22 mouse cellular contexts compared by ENCODE assay signal in genomic region chr15:27672259-27672658, GRCm38 (mm10). TPM values are rescaled to one million over a fixed set of nuclear protein-coding genes. Genes with fewer than 3 reads are reported as not detected.
DNase-seq lines count a peak whose midpoint lies in the region; ATAC-seq and TF ChIP-seq lines count a peak whose summit lies in the region.
"Had no signal": no experiment of that assay in that cellular context is flagged by ENCODE, and none has a peak within 500 bp of the region (broad histone marks: within the 10 kb centered on the region; RNA-seq: fewer than 3 reads in every experiment).

No protein-coding gene starts in this region.

- TF ChIP-seq POLR2A in MEL (IDR thresholded peaks at IDR 0.05; ENCODE audit: control insufficient read depth in 1 of 2, insufficient read depth in 1 of 2, low read depth in 1 of 2, low read length in 2 of 2, poor library complexity in 1 of 2) = no peak
- no peak for TF ChIP-seq POLR2A in bone marrow macrophage, adult 2 months (IDR thresholded peaks at IDR 0.05; ENCODE audit: borderline replicate concordance, low read depth, low read length)

- TF ChIP-seq RAD21 in MEL (IDR thresholded peaks at IDR 0.05; ENCODE audit: low read depth, low read length) = no peak

- H3K27ac ChIP-seq in forebrain, embryonic 10.5 days = peak overlapping the region; percentile 63; the same call in 1 of the 2 replicates
- H3K27ac ChIP-seq in forebrain, embryonic 16.5 days (ENCODE audit: low read length) = no peak overlapping the region
- no peak overlapping the region for H3K27ac ChIP-seq in midbrain, embryonic 14.5 days (replicated peaks; ENCODE audit: low read depth, low read length)
- H3K27ac ChIP-seq in midbrain, embryonic 10.5 days (replicated peaks) = no peak overlapping the region
- H3K27ac ChIP-seq in MEL (ENCODE audit: control insufficient read depth, low read depth, low read length) = peak overlapping the region; percentile 15; the same call in 1 of the 2 replicates
- H3K27ac ChIP-seq in bone marrow macrophage, adult 2 months (ENCODE audit: insufficient read depth, low read depth, low read length) = peak overlapping the region; percentile 14
- H3K27ac ChIP-seq: heart, embryonic 10.5 days; heart, embryonic 15.5 days; hindbrain, embryonic 13.5 days; hindbrain, postnatal 0 days had no signal

- H3K36me3 ChIP-seq in forebrain, embryonic 10.5 days (replicated peaks) = no peaks in the 10 kb centered on the region
- H3K36me3 ChIP-seq in forebrain, embryonic 16.5 days (ENCODE audit: control insufficient read depth, insufficient read depth) = no peaks in the 10 kb centered on the region
- H3K36me3 ChIP-seq in midbrain, embryonic 14.5 days (ENCODE audit: control insufficient read depth, insufficient read depth, low read length) = no peaks in the 10 kb centered on the region
- H3K36me3 ChIP-seq in midbrain, embryonic 10.5 days = no peaks in the 10 kb centered on the region
- H3K36me3 ChIP-seq in MEL (ENCODE audit: control insufficient read depth in 1 of 2, insufficient read depth in 2 of 2, low read length in 2 of 2) = peaks cover 0 to 21% of the 10 kb centered on the region in 2 experiments; a peak in 2 of 4 replicates
- H3K36me3 ChIP-seq: heart, embryonic 10.5 days; heart, embryonic 15.5 days; hindbrain, embryonic 13.5 days had no signal

- TF ChIP-seq EP300 in MEL (IDR thresholded peaks at IDR 0.05; ENCODE audit: low read depth in 1 of 2, low read length in 2 of 2) = no peak

- H3K9me3 ChIP-seq in forebrain, embryonic 10.5 days = no peaks in the 10 kb centered on the region
- H3K9me3 ChIP-seq in forebrain, embryonic 16.5 days (ENCODE audit: control insufficient read depth, low read length) = no peaks in the 10 kb centered on the region
- H3K9me3 ChIP-seq in midbrain, embryonic 14.5 days (ENCODE audit: control insufficient read depth, low read length) = no peaks in the 10 kb centered on the region
- H3K9me3 ChIP-seq in midbrain, embryonic 10.5 days (replicated peaks) = no peaks in the 10 kb centered on the region
- H3K9me3 ChIP-seq in MEL (replicated peaks; ENCODE audit: insufficient read depth, low read length) = no peaks in the 10 kb centered on the region
- H3K9me3 ChIP-seq: heart, embryonic 10.5 days; heart, embryonic 15.5 days; hindbrain, embryonic 13.5 days had no signal

- H3K27me3 ChIP-seq in forebrain, embryonic 10.5 days (ENCODE audit: poor library complexity, severe bottlenecking) = no peaks in the 10 kb centered on the region
- no peaks in the 10 kb centered on the region for H3K27me3 ChIP-seq in forebrain, embryonic 16.5 days (replicated peaks; ENCODE audit: control insufficient read depth, insufficient read depth, low read length)
- H3K27me3 ChIP-seq in midbrain, embryonic 14.5 days (ENCODE audit: control insufficient read depth, insufficient read depth, low read length) = no peaks in the 10 kb centered on the region
- no peaks in the 10 kb centered on the region for H3K27me3 ChIP-seq in midbrain, embryonic 10.5 days (ENCODE audit: low read depth, poor library complexity, severe bottlenecking)
- no peaks in the 10 kb centered on the region for H3K27me3 ChIP-seq in MEL (ENCODE audit: control insufficient read depth in 1 of 2, insufficient read depth in 2 of 2, low read length in 2 of 2)
- H3K27me3 ChIP-seq: heart, embryonic 15.5 days; hindbrain, embryonic 13.5 days; Patski had no signal

- no peak overlapping the region for H3K4me3 ChIP-seq in forebrain, embryonic 10.5 days
- no peak overlapping the region for H3K4me3 ChIP-seq in forebrain, embryonic 16.5 days (replicated peaks; ENCODE audit: low read length)
- H3K4me3 ChIP-seq in midbrain, embryonic 14.5 days (replicated peaks; ENCODE audit: low read depth, low read length) = no peak overlapping the region
- no peak overlapping the region for H3K4me3 ChIP-seq in midbrain, embryonic 10.5 days
- no peak overlapping the region for H3K4me3 ChIP-seq in MEL (ENCODE audit: control insufficient read depth in 1 of 2, insufficient read depth in 1 of 2, low read depth in 2 of 2, low read length in 2 of 2)
- H3K4me3 ChIP-seq in bone marrow macrophage, adult 2 months (ENCODE audit: insufficient read depth, low read length) = no peak overlapping the region
- H3K4me3 ChIP-seq: heart, embryonic 10.5 days; heart, embryonic 15.5 days; hindbrain, embryonic 13.5 days had no signal

- 44% methylated on average over 8 of the region's 8 CpGs for WGBS in forebrain, embryonic 10.5 days
- WGBS in forebrain, embryonic 16.5 days = 39% methylated on average over 8 of the region's 8 CpGs
- 39% methylated on average over 8 of the region's 8 CpGs for WGBS in midbrain, embryonic 14.5 days
- WGBS in midbrain, embryonic 10.5 days = 58% methylated on average over 8 of the region's 8 CpGs

- H3K9ac ChIP-seq in forebrain, embryonic 16.5 days (replicated peaks; ENCODE audit: low read depth, low read length) = no peak overlapping the region
- H3K9ac ChIP-seq in midbrain, embryonic 14.5 days (replicated peaks; ENCODE audit: low read length) = no peak overlapping the region
- H3K9ac ChIP-seq in MEL (ENCODE audit: control insufficient read depth, low read depth, low read length, poor library complexity, severe bottlenecking) = no peak overlapping the region
- H3K9ac ChIP-seq: heart, embryonic 15.5 days; hindbrain, embryonic 13.5 days had no signal

- H3K79me2 ChIP-seq in MEL (ENCODE audit: control insufficient read depth, insufficient read depth, low read length, poor library complexity) = no peaks in the 10 kb centered on the region

- peaks cover 46% of the 10 kb centered on the region for H3K4me1 ChIP-seq in forebrain, embryonic 10.5 days
- no peaks in the 10 kb centered on the region for H3K4me1 ChIP-seq in forebrain, embryonic 16.5 days (replicated peaks; ENCODE audit: control insufficient read depth, insufficient read depth, low read length)
- peaks cover 13% of the 10 kb centered on the region for H3K4me1 ChIP-seq in midbrain, embryonic 14.5 days (ENCODE audit: control insufficient read depth, insufficient read depth, low read length)
- peaks cover 25% of the 10 kb centered on the region for H3K4me1 ChIP-seq in midbrain, embryonic 10.5 days
- H3K4me1 ChIP-seq in MEL (ENCODE audit: control insufficient read depth in 1 of 2, insufficient read depth in 2 of 2, low read length in 2 of 2) = peaks cover 22 to 28% of the 10 kb centered on the region in 2 experiments
- peaks cover 89% of the 10 kb centered on the region for H3K4me1 ChIP-seq in bone marrow macrophage, adult 2 months (ENCODE audit: control insufficient read depth, insufficient read depth, low read length)

- no peak for DNase-seq in forebrain, embryonic 10.5 days (ENCODE audit: extremely low spot score, low spot score)
- peak; percentile 42 for DNase-seq in midbrain, embryonic 14.5 days
- no peak for DNase-seq in midbrain, embryonic 10.5 days (ENCODE audit: low spot score)
- no peak for DNase-seq in MEL (ENCODE audit: low read depth, low spot score)
- no peak for DNase-seq in cerebellum, postnatal 4 days (ENCODE audit: low spot score in 2 of 2)
- DNase-seq in right cerebral cortex, postnatal 14 days = no peak
- DNase-seq: adrenal gland, adult 2 months; adrenal gland, postnatal 25 days; cerebellum, adult 11-12 months; cerebellum, adult 9-11 months; cerebellum, postnatal 36 days; gastrocnemius, postnatal 36 days; heart, adult 18-20 months; heart, postnatal 14 days had no signal

- no peak for ATAC-seq in forebrain, embryonic 16.5 days
- no peak for ATAC-seq in midbrain, embryonic 14.5 days (ENCODE audit: low FRiP score, low TSS enrichment)
- ATAC-seq: forebrain, embryonic 14.5 days; hindbrain, postnatal 0 days; Patski had no signal

- H3K4me2 ChIP-seq in forebrain, embryonic 16.5 days (ENCODE audit: low read length) = no peak overlapping the region
- no peak overlapping the region for H3K4me2 ChIP-seq in midbrain, embryonic 14.5 days (ENCODE audit: low read length)
- H3K4me2 ChIP-seq: heart, embryonic 15.5 days; hindbrain, embryonic 13.5 days had no signal

- no peak for TF ChIP-seq CTCF in MEL (IDR thresholded peaks at IDR 0.05 in 2 of 3, conservative IDR thresholded peaks at IDR 0.05 in 1 of 3; ENCODE audit: control insufficient read depth in 1 of 3, insufficient read depth in 1 of 3, low read depth in 2 of 3, low read length in 3 of 3, poor library complexity in 1 of 3, severe bottlenecking in 1 of 3)
- no peak for TF ChIP-seq CTCF in bone marrow macrophage, adult 2 months (IDR thresholded peaks at IDR 0.05; ENCODE audit: low read depth, low read length)

TF ChIP-seq in MEL, 35 proteins besides CTCF, POLR2A, EP300 and RAD21:
- peak; percentile 15; the same call in 1 of the 2 replicates for TF ChIP-seq USF1 (IDR thresholded peaks at IDR 0.05; ENCODE audit: low read depth, low read length)
- TF ChIP-seq MAZ (IDR thresholded peaks at IDR 0.05; ENCODE audit: low read depth, low read length) = 0 out of 2 replicates have a peak, but pooled peaks have one; percentile 5
- no peak for TF ChIP-seq POLR2AphosphoS5 (IDR thresholded peaks at IDR 0.05; ENCODE audit: borderline replicate concordance, low read depth, low read length)
TF ChIP-seq in MEL: peak in this region for 2.

RNA-seq across cellular contexts. Expression of gene Otulinl, which starts 9.1 kb away (rescaled TPM):
- polyA plus RNA-seq in forebrain, embryonic 10.5 days (2016; fragmentation: Nextera tagmentation; extraction: Ambion mirVana) = 7.7 and 8.0 TPM in 2 replicates
- 13.6 and 15.3 TPM in 2 replicates for polyA plus RNA-seq in forebrain, embryonic 16.5 days (2015; fragmentation: Nextera tagmentation; extraction: Ambion mirVana)
- polyA plus RNA-seq in midbrain, embryonic 14.5 days (2014; fragmentation: Nextera tagmentation; extraction: Ambion mirVana) = 6.5 and 10.7 TPM in 2 replicates
- 5.9 and 6.1 TPM in 2 replicates for polyA plus RNA-seq in midbrain, embryonic 10.5 days (2016; fragmentation: Nextera tagmentation; extraction: Ambion mirVana)
- 0.42 and 0.50 TPM in 2 replicates for total RNA-seq in MEL (2012; rRNA removed)
- under 1 TPM in 1 of 2 experiments, not detected in 1; 0.14 TPM for polyA plus RNA-seq in MEL (2012; ENCODE audit: insufficient read depth in 1 of 2, insufficient read length in 2 of 2, low read depth in 1 of 2, low replicate concordance in 2 of 2, missing spikeins in 1 of 2)
- 256 and 264 TPM in 2 replicates for polyA plus RNA-seq in bone marrow macrophage, adult 2 months (2012; ENCODE audit: insufficient read depth, insufficient read length, missing spikeins)

RNA-seq across cellular contexts. Expression of gene Otulin, which starts 41.8 kb away (rescaled TPM):
- polyA plus RNA-seq in forebrain, embryonic 10.5 days (2016; fragmentation: Nextera tagmentation; extraction: Ambion mirVana) = 33.5 and 33.6 TPM in 2 replicates
- polyA plus RNA-seq in forebrain, embryonic 16.5 days (2015; fragmentation: Nextera tagmentation; extraction: Ambion mirVana) = 27.9 and 28.0 TPM in 2 replicates
- polyA plus RNA-seq in midbrain, embryonic 14.5 days (2014; fragmentation: Nextera tagmentation; extraction: Ambion mirVana) = 29.7 and 30.1 TPM in 2 replicates
- polyA plus RNA-seq in midbrain, embryonic 10.5 days (2016; fragmentation: Nextera tagmentation; extraction: Ambion mirVana) = 26.8 and 28.2 TPM in 2 replicates
- total RNA-seq in MEL (2012; rRNA removed) = 64.2 and 65.5 TPM in 2 replicates
- 10 to 100 TPM in 1 of 2 experiments, not detected in 1; 70.6 TPM for polyA plus RNA-seq in MEL (2012; ENCODE audit: insufficient read depth in 1 of 2, insufficient read length in 2 of 2, low read depth in 1 of 2, low replicate concordance in 2 of 2, missing spikeins in 1 of 2)
- polyA plus RNA-seq in bone marrow macrophage, adult 2 months (2012; ENCODE audit: insufficient read depth, insufficient read length, missing spikeins) = 98.6 and 100 TPM in 2 replicates

Comparison
In these comparisons a context has a peak if more than half of its experiments do, and no peak if none do; other contexts are left out.
1. H3K27ac ChIP-seq: peak in forebrain, embryonic 10.5 days (single experiment), MEL (single experiment) and bone marrow macrophage, adult 2 months (single experiment); none in forebrain, embryonic 16.5 days (single experiment), midbrain, embryonic 14.5 days (single experiment) and midbrain, embryonic 10.5 days (single experiment).
2. RNA of gene Otulinl, which starts 9.1 kb away (polyA plus RNA-seq): 256 to 264 TPM in bone marrow macrophage, adult 2 months; 13.6 to 15.3 TPM in forebrain, embryonic 16.5 days, 6.5 to 10.7 TPM in midbrain, embryonic 14.5 days, 7.7 to 8.0 TPM in forebrain, embryonic 10.5 days, 5.9 to 6.1 TPM in midbrain, embryonic 10.5 days and 0.14 TPM in MEL; every median in the first group is over 10 times any median in the second.